Mouse (Mus musculus): Measurements from ENCODE around the gene Lpp. TPM values are rescaled to one million over a fixed set of nuclear protein-coding genes. Genes with fewer than 3 reads are reported as not detected.

Gene Lpp
- polyA plus RNA-seq, 1 experiment from 2014 or later: 13.3 TPM

DNA sequence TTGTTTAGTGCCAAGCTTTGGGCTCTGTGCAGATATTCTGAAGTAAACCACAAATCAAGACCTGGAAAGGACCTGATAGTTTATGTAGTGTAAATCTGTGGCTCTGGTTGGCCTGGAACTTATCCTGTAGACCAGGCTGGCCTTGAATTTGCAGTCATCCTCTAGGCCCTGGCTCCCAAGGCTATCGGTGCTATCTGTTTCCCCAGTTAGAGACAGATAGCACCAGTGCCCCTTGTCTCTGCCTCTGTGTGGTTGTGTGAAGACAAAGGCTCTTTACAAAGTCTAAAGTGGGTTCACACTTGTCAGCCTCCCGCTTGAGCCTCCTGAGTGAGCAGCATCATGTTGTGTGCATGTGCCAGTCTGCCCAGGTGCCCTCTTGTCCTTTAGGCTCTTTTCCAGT lies 104.1 kb downstream of the Lpp start:
- Histone ChIP-seq H3K9ac (no peak overlapping the region), H3K36me3 (no peaks in the 10 kb centered on the region), H3K27me3 (no peaks in the 10 kb centered on the region), H3K4me2 (no peak overlapping the region), H3K9me3 (no peaks in the 10 kb centered on the region), H3K27ac (replicated peaks) (no peak overlapping the region), H3K4me3 (no peak overlapping the region), H3K4me1 (replicated peaks) (peaks cover 53% of the 10 kb centered on the region)
- no peak for ATAC-seq (ENCODE audit: low read depth)
- WGBS: 83% methylated on average over 2 of the region's 2 CpGs

DNA sequence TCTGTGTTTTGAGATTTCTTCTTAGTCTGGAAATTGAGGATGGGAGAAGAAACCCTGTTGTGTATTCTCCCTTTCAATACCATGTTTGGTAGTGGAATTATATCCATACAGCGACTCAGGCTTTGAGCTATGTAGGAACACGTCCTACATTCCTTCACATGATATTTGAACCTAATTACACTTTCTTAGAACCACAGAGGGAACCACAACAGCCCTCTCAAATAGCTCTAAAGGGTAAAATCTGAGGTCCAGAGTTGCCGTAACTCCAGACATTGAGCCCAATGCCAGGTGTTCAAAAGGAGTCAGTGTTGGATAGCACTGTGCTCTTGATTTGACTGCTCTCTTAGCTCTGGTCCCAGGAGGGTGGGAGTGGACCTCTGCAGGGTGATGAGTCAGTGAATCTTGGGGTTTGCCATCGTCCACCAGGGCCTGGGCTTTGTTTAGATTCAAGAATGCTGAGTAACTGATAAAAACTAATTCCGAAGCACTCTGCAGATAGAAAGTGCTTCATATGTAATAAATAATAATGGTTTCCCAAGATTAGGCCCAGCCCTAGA lies 104.9 kb downstream of the Lpp start:
- Histone ChIP-seq H3K27me3 (no peaks in the 10 kb centered on the region), H3K9ac (no peak overlapping the region), H3K27ac (replicated peaks) (no peak overlapping the region), H3K36me3 (no peaks in the 10 kb centered on the region), H3K4me2 (no peak overlapping the region), H3K4me1 (replicated peaks) (peaks cover 47% of the 10 kb centered on the region), H3K9me3 (no peaks in the 10 kb centered on the region), H3K4me3 (no peak overlapping the region)
- ATAC-seq (ENCODE audit: low read depth): no peak
- WGBS: 87% methylated on average over 5 of the region's 5 CpGs

- ATAC-seq (ENCODE audit: low read depth): peak; percentile 67
- H3K27ac ChIP-seq (replicated peaks): peak overlapping the region; percentile 76
- 0 out of 2 replicates have a peak overlapping the region, but pooled peaks have one; percentile 3 for H3K9ac ChIP-seq
- no peaks in the 10 kb centered on the region for H3K36me3 ChIP-seq
- 49% methylated on average over 6 of the region's 6 CpGs for WGBS
- no peaks in the 10 kb centered on the region for H3K27me3 ChIP-seq
- no peaks in the 10 kb centered on the region for H3K9me3 ChIP-seq
- no peak overlapping the region for H3K4me2 ChIP-seq
- no peak overlapping the region for H3K4me3 ChIP-seq
- peaks cover 24% of the 10 kb centered on the region for H3K4me1 ChIP-seq (replicated peaks)
Observed at GRCm38 (mm10) chr16:24501197-24501596, 107.9 kb downstream of the Lpp start.

DNA sequence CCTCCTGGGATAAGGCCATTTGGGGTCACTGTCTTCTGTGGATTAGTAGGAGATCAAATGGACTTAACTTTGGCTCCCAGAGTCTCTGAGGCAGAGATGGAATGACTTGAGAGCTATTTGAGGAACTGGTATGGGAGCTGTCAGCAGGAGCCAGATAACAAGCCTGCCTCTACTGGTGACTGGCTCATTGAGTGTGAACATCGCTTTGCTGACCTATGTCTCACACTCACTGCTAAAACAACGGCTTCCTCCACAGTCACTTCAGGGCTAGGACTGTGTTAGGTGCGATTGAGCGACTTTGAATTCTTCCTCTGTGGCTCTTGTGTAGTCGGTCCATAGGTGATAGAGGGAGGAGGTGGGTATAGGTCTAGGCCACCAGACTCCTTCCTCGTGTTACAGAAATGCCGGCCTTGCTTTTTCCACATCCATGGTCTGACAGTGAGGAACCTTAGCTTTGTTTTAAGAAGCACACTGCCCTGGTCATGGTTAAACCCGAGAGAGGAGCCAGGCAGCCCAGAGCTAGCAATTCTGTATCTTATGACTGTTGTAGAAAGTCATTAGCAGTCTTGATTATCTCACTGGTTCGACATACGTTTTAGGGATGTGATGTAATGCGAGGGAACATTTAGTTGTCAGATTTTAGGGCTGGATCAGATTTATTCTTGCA lies 108.5 kb downstream of the Lpp start:
- Histone ChIP-seq H3K4me3 (no peak overlapping the region), H3K9me3 (no peaks in the 10 kb centered on the region), H3K27ac (replicated peaks) (peak overlapping the region; percentile 76), H3K4me2 (no peak overlapping the region), H3K9ac (no peak overlapping the region), H3K4me1 (replicated peaks) (peaks cover 24% of the 10 kb centered on the region), H3K27me3 (no peaks in the 10 kb centered on the region), H3K36me3 (no peaks in the 10 kb centered on the region)
- WGBS: 66% methylated on average over 11 of the region's 11 CpGs
- ATAC-seq (ENCODE audit: low read depth): peak; percentile 64

GRCm38 (mm10) chr16:24502295-24502823 lies 109.1 kb downstream of the Lpp start:
- Histone ChIP-seq H3K4me3 (no peak overlapping the region), H3K4me2 (no peak overlapping the region), H3K27me3 (no peaks in the 10 kb centered on the region), H3K27ac (replicated peaks) (peak overlapping the region; percentile 23; the same call in 1 of the 2 replicates), H3K36me3 (no peaks in the 10 kb centered on the region), H3K4me1 (replicated peaks) (peaks cover 24% of the 10 kb centered on the region), H3K9ac (no peak overlapping the region), H3K9me3 (no peaks in the 10 kb centered on the region)
- WGBS: 65% methylated on average over 3 of the region's 3 CpGs
- peak; percentile 60 for ATAC-seq (ENCODE audit: low read depth)

DNA sequence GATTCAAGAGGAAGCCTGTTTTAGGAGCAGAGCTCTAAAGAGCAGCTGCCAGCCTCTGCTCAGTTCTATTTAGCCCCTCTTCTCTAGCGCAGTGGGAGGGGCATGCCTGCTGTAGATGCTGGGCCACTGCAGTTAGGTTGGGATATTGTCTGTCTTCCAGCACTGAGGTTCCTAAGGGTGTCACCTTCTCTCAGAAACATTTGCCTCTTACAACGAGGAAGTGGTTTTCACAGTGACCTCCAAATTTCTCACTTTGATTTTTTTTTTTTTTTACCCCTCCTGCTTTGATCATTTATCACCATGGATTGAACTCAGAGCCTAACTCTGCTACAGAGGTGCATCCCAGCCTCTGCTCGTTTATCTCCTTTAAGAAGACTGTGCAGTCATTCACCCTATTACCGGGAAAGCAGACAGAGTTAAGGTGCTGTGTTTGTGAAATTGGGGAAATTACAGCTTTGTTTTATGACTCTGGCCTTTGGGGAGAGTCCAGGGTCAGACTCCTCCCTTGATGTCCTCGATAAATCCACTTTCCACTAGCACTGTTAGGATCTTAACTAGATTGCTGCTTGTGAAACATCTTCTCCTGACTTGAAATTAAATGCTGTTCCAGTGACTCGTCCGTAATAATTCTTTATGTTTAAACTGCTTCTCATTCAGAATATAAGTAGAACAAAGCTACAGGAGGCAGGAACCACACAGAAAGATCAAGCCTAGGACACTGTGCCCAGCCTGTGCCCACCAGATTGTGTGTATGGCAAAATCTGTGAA lies 111.7 kb downstream of the Lpp start:
- ATAC-seq (ENCODE audit: low read depth): no peak
- no peak overlapping the region for H3K4me2 ChIP-seq
- WGBS: 44% methylated on average over 7 of the region's 7 CpGs
- H3K27ac ChIP-seq (replicated peaks): no peak overlapping the region
- H3K36me3 ChIP-seq: no peaks in the 10 kb centered on the region
- no peak overlapping the region for H3K9ac ChIP-seq
- no peaks in the 10 kb centered on the region for H3K9me3 ChIP-seq
- no peaks in the 10 kb centered on the region for H3K27me3 ChIP-seq
- peaks cover 40% of the 10 kb centered on the region for H3K4me1 ChIP-seq (replicated peaks)
- H3K4me3 ChIP-seq: no peak overlapping the region

- no peak for ATAC-seq (ENCODE audit: low read depth)
- peaks cover 35% of the 10 kb centered on the region for H3K4me1 ChIP-seq (replicated peaks)
- H3K27ac ChIP-seq (replicated peaks): no peak overlapping the region
- H3K36me3 ChIP-seq: no peaks in the 10 kb centered on the region
- WGBS: 97% methylated on average over 2 of the region's 2 CpGs
- no peak overlapping the region for H3K4me3 ChIP-seq
- no peak overlapping the region for H3K4me2 ChIP-seq
- H3K9ac ChIP-seq: no peak overlapping the region
- H3K9me3 ChIP-seq: no peaks in the 10 kb centered on the region
- no peaks in the 10 kb centered on the region for H3K27me3 ChIP-seq
Observed at GRCm38 (mm10) chr16:24506237-24506636, 112.9 kb downstream of the Lpp start.

DNA sequence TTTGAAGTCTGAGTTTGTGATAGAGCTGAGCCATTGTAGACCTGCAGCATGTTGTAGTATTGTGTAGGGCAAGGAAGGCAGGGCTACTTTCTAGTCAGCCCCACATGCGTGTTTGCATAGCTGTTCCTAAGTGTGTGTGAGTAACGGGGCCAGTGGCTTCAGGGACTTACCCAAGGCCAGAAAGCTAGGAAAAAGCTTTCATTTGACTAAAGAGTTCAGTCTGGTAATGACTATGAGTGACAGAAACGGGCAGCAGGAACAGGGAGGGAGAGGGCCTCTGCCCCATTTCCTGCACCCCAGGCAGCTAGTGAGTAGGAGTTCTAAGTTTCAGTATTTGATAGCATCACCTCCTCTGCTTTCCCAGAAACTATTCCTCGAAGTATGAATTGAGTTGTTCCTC lies 113.4 kb downstream of the Lpp start:
- H3K27ac ChIP-seq (replicated peaks): no peak overlapping the region
- H3K36me3 ChIP-seq: no peaks in the 10 kb centered on the region
- no peak overlapping the region for H3K4me3 ChIP-seq
- H3K27me3 ChIP-seq: no peaks in the 10 kb centered on the region
- H3K4me1 ChIP-seq (replicated peaks): peaks cover 30% of the 10 kb centered on the region
- no peak overlapping the region for H3K9ac ChIP-seq
- WGBS: 64% methylated on average over 4 of the region's 4 CpGs
- H3K4me2 ChIP-seq: no peak overlapping the region
- no peaks in the 10 kb centered on the region for H3K9me3 ChIP-seq
- no peak for ATAC-seq (ENCODE audit: low read depth)

DNA sequence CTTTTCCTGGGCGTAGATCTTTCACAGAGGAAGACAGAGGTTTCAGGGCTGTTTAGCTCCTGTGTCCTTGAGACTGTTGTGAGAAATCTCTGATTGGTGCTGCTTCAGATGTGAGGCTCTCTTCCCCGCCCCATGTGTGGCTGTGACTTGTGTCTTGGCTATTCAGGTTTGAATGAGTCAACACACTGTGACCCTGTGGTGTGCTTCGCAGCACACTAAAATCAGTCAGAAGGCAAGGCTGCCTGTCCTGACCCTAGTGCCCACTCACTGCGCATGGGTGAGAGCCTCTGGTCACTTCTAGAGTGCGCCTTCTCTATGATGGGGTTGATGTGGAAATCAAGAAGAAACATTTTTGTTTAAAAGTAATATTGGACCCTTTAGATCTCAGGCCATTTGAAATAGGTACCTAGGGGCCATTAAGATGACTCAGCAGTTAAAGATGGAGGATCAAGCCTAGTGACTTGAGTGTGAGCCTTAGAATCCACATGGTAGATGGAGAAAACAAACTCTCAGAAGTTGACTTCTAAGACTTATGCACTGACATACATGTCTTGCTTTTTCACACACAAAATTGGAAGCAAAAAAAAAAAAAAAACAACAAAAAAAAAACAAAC lies 114.7 kb downstream of the Lpp start:
- H3K4me2 ChIP-seq: no peak overlapping the region

DNA sequence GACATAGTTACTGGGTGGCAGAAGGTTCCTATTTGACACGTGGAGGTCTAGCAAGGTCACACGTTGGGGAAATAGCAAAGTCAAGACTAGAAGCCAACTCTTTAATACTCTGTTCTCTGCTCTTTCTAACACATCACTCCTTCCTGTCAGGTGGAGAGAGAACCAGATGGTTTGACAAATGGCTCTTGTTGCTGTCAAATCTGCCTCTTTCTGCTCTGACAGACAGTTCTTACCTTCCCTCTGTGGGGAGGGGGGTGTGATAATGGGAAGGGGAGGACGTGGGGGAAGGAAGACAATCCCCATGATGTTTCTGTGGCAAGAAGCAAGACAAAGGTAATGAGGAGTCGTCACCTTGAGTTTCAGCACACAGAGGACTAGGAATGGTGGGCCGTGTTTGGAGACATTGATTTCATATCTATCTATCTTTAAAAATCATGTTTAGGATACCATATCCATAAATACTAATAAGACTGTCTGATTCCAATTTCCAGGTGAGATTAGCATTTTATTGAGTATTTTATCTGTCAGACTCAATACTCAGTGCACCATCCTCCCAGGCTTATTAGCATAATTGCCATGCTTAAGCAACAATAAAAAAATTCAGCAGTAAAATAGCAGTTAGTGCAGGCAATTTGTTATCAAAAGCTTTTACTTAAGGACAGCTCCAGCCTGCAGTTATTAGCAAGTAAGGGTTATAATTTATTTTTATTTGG lies 115.9 kb downstream of the Lpp start:
- WGBS: 69% methylated on average over 5 of the region's 5 CpGs
- H3K27ac ChIP-seq (replicated peaks): 0 out of 2 replicates have a peak overlapping the region, but pooled peaks have one; percentile 18
- 0 out of 2 replicates have a peak, but pooled peaks have one; percentile 60 for ATAC-seq (ENCODE audit: low read depth)

More for the DNA sequence above, 114.7 kb downstream of the Lpp start:
- no peak overlapping the region for H3K4me3 ChIP-seq
- peaks cover 22% of the 10 kb centered on the region for H3K4me1 ChIP-seq (replicated peaks)
- H3K36me3 ChIP-seq: no peaks in the 10 kb centered on the region
- H3K27ac ChIP-seq (replicated peaks): no peak overlapping the region
- 90% methylated on average over 5 of the region's 5 CpGs for WGBS
- H3K9me3 ChIP-seq: no peaks in the 10 kb centered on the region
- H3K9ac ChIP-seq: no peak overlapping the region
- no peaks in the 10 kb centered on the region for H3K27me3 ChIP-seq
- no peak for ATAC-seq (ENCODE audit: low read depth)

GRCm38 (mm10) chr16:24509813-24510166 lies 116.5 kb downstream of the Lpp start:
- no peak overlapping the region for H3K27ac ChIP-seq (replicated peaks)
- no peaks in the 10 kb centered on the region for H3K9me3 ChIP-seq
- no peaks in the 10 kb centered on the region for H3K27me3 ChIP-seq
- 43% methylated on average over 1 of the region's 1 CpGs for WGBS
- no peak for ATAC-seq (ENCODE audit: low read depth)
- H3K4me3 ChIP-seq: no peak overlapping the region
- no peaks in the 10 kb centered on the region for H3K36me3 ChIP-seq
- H3K4me1 ChIP-seq (replicated peaks): peaks cover 22% of the 10 kb centered on the region
- no peak overlapping the region for H3K9ac ChIP-seq
- H3K4me2 ChIP-seq: no peak overlapping the region

More for the DNA sequence above, 115.9 kb downstream of the Lpp start:
- Histone ChIP-seq H3K27me3 (no peaks in the 10 kb centered on the region), H3K9ac (no peak overlapping the region), H3K4me3 (no peak overlapping the region), H3K9me3 (no peaks in the 10 kb centered on the region), H3K4me2 (no peak overlapping the region), H3K36me3 (no peaks in the 10 kb centered on the region), H3K4me1 (replicated peaks) (peaks cover 22% of the 10 kb centered on the region)

Data from neural tube, embryonic 13.5 days (tissue).